Mouse (Mus musculus) ovary, postnatal 14 days (tissue): ENCODE measurements at regions not wholly inside any gene's neighbourhood (a gene's known extent, or its start where the extent isn't known, plus 50 kb on each side); places are given as distances from the start of the nearest gene placed in this dataset.

Experiments used
- DNase-seq: peaks from one replicate; pipeline ENCODE4 v3.0.0; 2022; ENCODE audit warnings: low spot score

GRCm38 (mm10) chr7:113059967-113060284, 106.2 kb downstream of the Rassf10 start:
- DNase-seq: no peak

DNA sequence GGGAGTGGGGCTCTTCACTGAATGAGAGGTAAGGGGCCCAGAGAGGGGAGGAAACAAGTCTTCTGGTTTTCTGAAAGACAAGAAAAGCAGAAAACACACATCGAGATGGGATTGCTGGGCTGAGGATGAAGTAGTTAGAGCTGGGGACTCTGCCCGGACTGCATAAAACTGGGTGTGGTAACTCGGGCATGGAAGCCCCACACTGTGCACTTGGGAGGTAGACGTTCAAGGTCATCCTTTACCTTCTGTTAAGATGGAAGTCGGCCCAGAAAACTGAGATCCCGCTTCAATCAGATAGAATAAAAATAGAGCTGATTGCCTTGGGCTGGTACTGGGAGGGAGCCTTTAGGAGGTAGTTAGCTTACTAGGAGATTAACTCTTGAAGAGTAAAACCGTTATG, 107.2 kb downstream of the Rassf10 start:
- DNase-seq: no peak

GRCm38 (mm10) chr7:113066536-113066935, 112.8 kb downstream of the Rassf10 start:
- no peak for DNase-seq

GRCm38 (mm10) chr7:113068296-113068695, 114.5 kb downstream of the Rassf10 start:
- DNase-seq: no peak

- no peak for DNase-seq
These were observed 115.7 kb downstream of the Rassf10 start for GRCm38 (mm10) chr7:113069336-113069924.

GRCm38 (mm10) chr7:113071418-113071817, 117.7 kb downstream of the Rassf10 start:
- no peak for DNase-seq

DNA sequence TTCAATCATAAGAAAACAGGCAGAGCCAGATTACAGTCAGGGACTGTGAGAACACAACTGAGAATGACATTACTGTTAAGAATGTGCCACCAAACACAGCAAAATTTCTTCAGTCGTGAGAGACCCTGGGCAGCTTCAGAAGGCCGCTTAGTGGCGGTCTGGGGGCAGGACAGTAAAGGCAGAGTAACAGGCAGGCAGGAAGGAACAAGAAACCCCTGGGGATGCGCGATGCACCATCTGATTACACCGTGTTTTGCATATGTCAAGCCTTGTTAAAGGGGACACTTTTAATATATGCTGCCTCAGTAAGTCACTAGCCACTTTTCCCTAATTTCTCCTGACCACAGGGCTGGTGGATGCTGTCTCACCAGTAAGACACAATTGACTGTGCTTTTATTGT, 120.0 kb downstream of the Rassf10 start:
- no peak for DNase-seq

DNA sequence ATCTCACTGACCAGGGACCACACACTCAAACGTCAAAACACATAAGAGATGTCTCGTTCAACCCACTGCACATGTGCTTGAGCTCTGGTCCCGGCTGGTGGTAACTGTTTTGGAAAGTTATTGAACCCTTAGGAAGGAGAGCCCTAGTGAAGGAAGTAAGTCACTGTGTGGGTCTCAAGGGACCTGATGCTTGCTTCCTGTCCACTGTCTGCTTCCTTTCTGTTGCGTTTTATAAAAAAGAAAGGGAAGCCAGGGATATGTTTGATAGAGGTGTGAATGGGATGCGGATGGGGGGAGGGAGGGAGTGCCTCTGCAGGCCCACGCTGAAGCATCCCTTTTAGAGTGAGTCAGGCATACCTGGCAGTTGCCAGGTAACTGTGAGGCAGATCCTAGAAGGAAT, 121.6 kb downstream of the Rassf10 start:
- no peak for DNase-seq

GRCm38 (mm10) chr7:113076243-113076642, 122.5 kb downstream of the Rassf10 start:
- DNase-seq: no peak

DNA sequence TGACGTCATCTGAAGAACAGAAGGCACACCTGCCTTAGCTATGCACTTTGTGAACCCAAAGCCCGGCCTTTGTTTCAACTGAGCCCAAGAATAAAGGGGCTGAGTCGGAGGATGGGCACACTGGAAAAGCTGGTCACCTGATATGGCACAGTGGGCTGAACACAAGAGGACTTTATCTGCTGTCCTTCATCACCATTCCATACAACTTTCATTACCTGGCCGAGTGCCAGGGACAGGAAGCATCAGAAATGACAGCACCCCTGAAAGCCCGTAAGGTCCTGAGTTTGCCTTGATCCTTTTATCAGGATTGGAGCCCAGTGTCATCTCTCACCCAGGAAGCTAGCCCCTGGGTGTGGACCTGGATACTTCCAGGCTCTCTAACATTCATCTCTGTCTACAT, 126.1 kb upstream of the Arntl start:
- no peak for DNase-seq

DNA sequence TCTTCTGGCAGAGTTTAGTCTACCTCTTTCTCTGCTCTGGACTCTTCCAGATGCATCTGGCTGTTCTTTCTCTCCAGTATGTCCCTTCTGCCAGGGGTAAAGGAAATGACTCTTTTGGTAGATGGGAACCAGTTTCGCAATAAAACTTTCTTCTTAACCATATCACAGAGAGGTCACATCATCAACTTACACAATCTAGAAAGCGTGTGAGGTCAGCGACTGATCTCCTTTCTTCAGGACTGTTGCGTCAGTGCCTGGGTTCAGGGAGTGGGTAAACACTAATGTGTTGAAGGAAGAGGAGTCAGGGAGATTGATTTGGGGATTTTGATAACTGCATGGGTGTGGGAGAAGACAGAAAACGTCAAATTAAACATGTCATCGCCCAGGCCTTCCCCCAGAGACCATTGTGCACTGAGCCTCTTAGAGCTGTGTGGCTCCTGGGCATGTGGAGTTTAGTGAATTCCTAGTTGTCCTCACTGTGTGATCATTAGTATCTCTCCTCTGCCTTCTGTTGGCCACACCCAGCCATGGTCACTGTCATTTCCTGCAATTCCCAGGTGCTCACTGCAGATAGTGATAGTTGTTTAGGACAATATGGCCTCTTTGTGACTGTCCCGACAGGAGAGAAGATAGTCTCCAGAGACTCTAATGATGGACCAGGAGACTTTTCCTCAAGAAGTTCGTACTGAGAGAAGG, 122.2 kb upstream of the Arntl start:
- no peak for DNase-seq

DNA sequence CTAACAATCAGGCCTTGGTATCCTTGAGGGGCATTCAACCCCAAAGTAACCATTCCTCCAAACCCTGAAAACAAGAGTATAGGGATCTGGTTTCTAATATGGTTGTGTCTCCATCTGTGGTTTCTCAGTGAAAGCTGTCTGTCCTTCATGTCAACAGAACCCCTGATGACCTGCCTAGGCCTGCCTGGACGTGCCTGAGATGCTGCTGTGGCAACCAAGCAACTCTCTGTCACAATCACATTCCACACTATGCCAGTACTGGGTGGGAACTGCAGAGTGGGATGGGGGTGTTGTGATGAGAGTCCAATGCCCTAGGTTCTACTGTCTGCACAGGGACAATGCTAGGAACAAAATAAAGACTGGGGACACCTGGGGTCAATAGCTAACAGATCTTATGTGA, 121.1 kb upstream of the Arntl start:
- no peak for DNase-seq

DNA sequence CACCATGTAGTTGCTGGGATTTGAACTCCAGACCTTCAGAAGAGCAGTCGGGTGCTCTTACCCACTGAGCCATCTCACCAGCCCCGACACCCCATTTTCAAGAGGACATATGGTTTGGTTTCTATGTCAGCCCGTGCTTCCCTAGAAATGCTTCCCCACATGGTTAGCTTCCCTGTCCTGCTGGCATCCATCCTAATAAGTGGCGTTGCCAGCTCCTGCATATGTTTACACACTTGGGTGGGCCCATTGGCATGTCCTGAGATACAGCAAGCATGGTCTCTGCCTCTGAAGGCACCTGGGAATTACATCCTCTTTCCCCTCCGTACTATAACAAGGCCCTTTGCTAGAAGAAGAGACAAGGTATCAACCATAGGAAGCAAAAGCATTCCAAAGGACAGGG, 119.6 kb upstream of the Arntl start:
- no peak for DNase-seq

DNA sequence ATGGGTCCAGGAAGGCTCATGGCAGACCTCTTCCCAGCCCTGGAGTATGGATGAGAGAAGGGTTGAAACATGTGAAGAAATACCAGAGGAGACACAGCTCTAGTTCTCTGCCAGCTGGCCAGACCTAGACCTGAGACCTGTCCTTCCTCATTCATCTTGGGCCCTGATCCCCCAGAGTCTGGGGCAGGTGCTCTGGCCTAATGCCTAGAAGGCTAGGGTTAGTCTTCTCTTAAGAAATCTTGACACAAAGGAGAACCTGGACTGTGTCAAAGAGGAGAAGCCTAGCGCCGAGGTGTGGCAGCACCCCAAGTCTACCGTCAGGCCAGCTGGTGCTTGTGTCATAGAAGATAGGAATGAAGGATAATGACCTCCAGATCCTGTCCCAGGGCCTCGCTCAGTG, 118.2 kb upstream of the Arntl start:
- no peak for DNase-seq

GRCm38 (mm10) chr7:113093931-113094330, 113.3 kb upstream of the Arntl start:
- DNase-seq: no peak

- no peak for DNase-seq
These were observed 112.2 kb upstream of the Arntl start for GRCm38 (mm10) chr7:113095092-113095491.

GRCm38 (mm10) chr7:113104265-113104664, 103.0 kb upstream of the Arntl start:
- no peak for DNase-seq

- DNase-seq: no peak
These were observed 101.9 kb upstream of the Arntl start for GRCm38 (mm10) chr7:113105359-113105758.

DNA sequence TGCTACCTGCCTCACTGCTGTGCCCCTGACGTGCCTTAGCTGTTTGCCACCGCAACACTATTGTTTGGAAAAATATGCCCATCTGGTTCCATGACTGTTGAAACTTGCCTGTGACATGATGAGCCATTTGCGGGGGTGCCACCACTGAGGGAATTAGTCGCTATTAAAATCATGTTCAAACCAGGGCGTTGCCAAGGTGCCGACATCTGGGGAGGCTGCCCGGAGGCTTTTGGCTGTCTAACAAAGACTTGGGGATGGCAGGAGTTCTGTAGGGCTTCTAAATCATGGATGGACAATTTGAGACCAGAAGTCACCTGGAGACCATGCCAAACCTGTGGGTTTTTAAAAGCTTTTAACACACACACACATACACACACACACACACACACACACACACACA, 100.5 kb upstream of the Arntl start:
- no peak for DNase-seq

GRCm38 (mm10) chr7:113107965-113108364, 99.3 kb upstream of the Arntl start:
- DNase-seq: no peak

GRCm38 (mm10) chr7:113108442-113109000, 98.7 kb upstream of the Arntl start:
- no peak for DNase-seq

DNA sequence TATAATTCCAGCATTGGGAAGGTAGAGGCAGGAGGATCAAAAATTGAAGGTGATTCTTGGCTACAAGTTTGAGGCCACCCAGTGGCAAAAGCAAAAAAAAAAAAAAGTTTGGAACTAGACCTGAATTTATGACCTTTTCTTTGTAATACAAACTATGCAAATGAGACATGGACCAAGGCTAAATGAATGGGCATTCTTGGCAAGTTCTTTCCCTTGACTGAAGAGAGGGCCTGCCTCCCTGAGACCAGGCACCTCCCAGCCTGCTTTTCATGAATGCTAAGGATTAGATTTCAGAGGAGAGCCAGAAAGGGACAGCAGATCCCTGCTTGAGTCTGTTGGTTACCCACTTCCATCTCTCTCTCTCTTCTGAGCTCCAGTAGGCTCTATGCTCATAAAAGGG, 97.8 kb upstream of the Arntl start:
- no peak for DNase-seq

GRCm38 (mm10) chr7:113110867-113111508, 96.3 kb upstream of the Arntl start:
- DNase-seq: no peak
